Mouse (Mus musculus) gastrocnemius, postnatal 4 days (tissue): ENCODE measurements around the gene Gm10190. TPM values are rescaled to one million over a fixed set of nuclear protein-coding genes. Genes with fewer than 3 reads are reported as not detected.
"Not testable (repeated sequence)": the region's sequence is repeated elsewhere in the genome, so short reads cannot be mapped to it uniquely, and the experiment has no call there.

Source experiments
- DNase-seq, 2 experiments: peaks; one replicate each; pipeline ENCODE4 v3.0.0; 2021 to 2022; ENCODE audit warnings: low spot score in 2 of 2, mixed read lengths in 2 of 2
- long read RNA-seq, 2 experiments: library from polyadenylated mRNA; stranded (forward); transcript quantifications; one replicate each; pipeline ENCODE4 v2.0.0; 2021
- total RNA-seq, 2 experiments: library from RNA; stranded (reverse); gene quantifications; 2 replicates each; pipeline ENCODE4 v1.2.3; 2021

The Gm10190 gene
- total RNA-seq: 1 to 10 TPM in 1 of 2 experiments, not detected in 1; 1.1 TPM
- long read RNA-seq, experiment 1, partial matches to known transcripts: 0 of 1 reads
- long read RNA-seq, experiment 1, other reads (novel, unspliced or antisense): 0 of 1 reads
- long read RNA-seq, experiment 2, transcript Gm10190-201 (1 exons, 324 nt): major isoform, 7 of 7 reads
- long read RNA-seq, experiment 2, partial matches to known transcripts: 0 of 7 reads
- long read RNA-seq, experiment 2, other reads (novel, unspliced or antisense): 0 of 7 reads

GRCm38 (mm10) chr17:80372989-80373725 is at the start of gene Gm10190:
Gene Gm10190, minus strand, starts transcription at chr17:80373541.
- DNase-seq: peak; percentile 70 to 89

GRCm38 (mm10) chr17:80420998-80421397 is 47.7 kb upstream of the Gm10190 start:
- no peak for DNase-seq

GRCm38 (mm10) chr17:80418572-80419210 is 45.4 kb upstream of the Gm10190 start:
- no peak for DNase-seq

- no peak for DNase-seq
These were observed 37.8 kb upstream of the Gm10190 start for GRCm38 (mm10) chr17:80411182-80411581.

- DNase-seq: no peak
These were observed 24.9 kb upstream of the Gm10190 start for GRCm38 (mm10) chr17:80398243-80398642.

GRCm38 (mm10) chr17:80391423-80392403 is 18.4 kb upstream of the Gm10190 start:
- DNase-seq: peak in 1 of 2 experiments; percentile 46

- DNase-seq: no peak
These were observed 16.7 kb upstream of the Gm10190 start for GRCm38 (mm10) chr17:80390024-80390423.

- no peak for DNase-seq
These were observed 12.3 kb upstream of the Gm10190 start for GRCm38 (mm10) chr17:80385671-80386070.

- DNase-seq: not testable (repeated sequence)
These were observed 5.0 kb upstream of the Gm10190 start for GRCm38 (mm10) chr17:80378386-80378785.

- DNase-seq: peak in 1 of 2 experiments; percentile 32
These were observed 370 bp upstream of the Gm10190 start for GRCm38 (mm10) chr17:80373726-80374096.

GRCm38 (mm10) chr17:80368606-80369005 is 4.7 kb downstream of the Gm10190 start:
- no peak for DNase-seq

GRCm38 (mm10) chr17:80367276-80367675 is 6.1 kb downstream of the Gm10190 start:
- no peak for DNase-seq

GRCm38 (mm10) chr17:80360245-80360644 is 13.1 kb downstream of the Gm10190 start:
- no peak for DNase-seq

- DNase-seq: no peak
These were observed 26.1 kb downstream of the Gm10190 start for GRCm38 (mm10) chr17:80347234-80347633.

GRCm38 (mm10) chr17:80346591-80347125 is 26.7 kb downstream of the Gm10190 start:
- DNase-seq: no peak

GRCm38 (mm10) chr17:80345277-80345676 is 28.1 kb downstream of the Gm10190 start:
- no peak for DNase-seq

GRCm38 (mm10) chr17:80332386-80332785 is 41.0 kb downstream of the Gm10190 start:
- no peak for DNase-seq

GRCm38 (mm10) chr17:80326431-80326830 is 46.9 kb downstream of the Gm10190 start:
- no peak for DNase-seq

- no peak for DNase-seq
These were observed 47.9 kb downstream of the Gm10190 start for GRCm38 (mm10) chr17:80325456-80325855.

GRCm38 (mm10) chr17:80324521-80324920 is 48.8 kb downstream of the Gm10190 start:
- no peak for DNase-seq

- DNase-seq: no peak
These were observed 49.7 kb downstream of the Gm10190 start for GRCm38 (mm10) chr17:80323658-80324057.
